Mouse (Mus musculus) retina, embryonic 14.5 days (tissue): ENCODE measurements around the gene Agpat2.

ENCODE experiments used
- DNase-seq: peaks from one replicate; pipeline ENCODE4 v3.0.0-alpha.2; 2015; ENCODE audit warnings: low spot score

Gene Agpat2

DNA sequence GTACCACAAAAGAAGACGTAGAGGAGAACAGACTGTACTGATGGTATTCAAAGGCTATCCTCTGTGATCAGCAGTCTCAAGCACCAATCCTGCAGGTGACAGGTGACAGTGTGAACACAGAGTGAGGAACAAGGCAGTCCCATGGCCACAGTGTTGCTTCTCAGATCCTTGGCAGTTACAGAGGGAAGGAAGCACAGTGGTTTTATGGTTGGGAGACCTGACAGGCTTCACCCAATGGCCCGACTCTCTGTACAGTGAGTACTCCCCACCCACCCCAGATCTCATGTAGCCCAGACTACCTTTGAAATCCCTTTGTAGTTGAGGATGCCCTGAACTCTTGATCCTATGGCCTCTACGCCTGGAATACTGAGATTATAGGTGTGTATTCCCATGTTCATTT lies 21.2 kb upstream of the Agpat2 start:
- no peak for DNase-seq

DNA sequence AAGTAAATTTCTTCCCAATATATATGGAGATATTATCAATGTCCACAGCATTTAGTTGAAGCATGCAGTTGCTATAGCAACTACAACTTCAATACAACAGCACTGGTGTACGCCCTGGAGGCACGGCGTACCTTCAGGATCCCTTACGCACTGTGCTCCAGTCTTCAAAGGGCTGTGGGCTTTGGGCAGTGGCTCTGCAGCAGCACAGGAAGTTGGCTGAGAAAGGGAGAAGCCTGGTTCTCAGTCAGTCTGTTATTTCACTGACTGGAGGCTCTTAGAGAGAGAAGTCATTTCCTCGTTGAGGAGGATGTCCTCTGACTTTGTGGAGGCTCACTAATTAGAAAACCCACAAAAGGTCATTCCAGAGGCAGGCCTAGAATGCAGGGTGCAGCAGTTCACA lies 18.8 kb upstream of the Agpat2 start:
- no peak for DNase-seq

DNA sequence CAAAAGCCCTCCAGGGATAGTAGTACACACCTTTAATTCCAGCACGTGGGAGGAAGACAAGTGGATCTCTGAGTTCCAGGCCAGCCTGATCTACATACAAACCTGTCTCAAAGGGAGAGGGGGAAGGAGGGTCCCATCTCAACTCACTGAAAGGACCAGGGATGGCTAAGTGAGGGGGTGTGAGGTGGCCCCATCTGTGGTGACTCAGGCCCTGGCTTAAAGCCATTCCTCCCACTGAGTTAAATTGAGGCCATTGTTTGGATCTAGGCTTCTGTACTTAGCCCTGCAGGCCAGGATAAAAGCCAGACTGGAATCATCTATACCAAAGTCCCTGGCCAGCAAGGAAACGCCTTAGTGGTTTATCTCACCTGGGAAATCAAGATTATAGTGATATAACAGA lies 17.0 kb upstream of the Agpat2 start:
- no peak for DNase-seq

DNA sequence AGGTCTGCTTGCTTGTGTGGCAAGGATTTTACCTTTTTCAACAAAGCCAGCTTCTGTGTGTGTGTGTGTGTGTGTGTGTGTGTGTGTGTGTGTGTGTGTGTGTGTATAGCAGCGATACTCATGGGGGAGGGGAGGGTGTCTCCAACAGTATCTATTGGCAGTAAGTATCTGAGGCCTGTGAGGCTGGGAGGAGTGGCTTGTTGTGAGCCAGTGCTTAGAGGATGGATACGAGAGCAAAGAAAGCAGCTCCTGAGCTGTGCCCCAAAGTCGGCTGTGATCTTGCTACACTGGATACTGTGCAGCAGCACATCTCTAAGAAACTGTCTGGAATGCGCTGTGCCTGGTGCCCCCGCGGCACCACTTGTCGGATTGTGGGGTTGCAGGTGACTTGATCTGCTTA lies 13.7 kb upstream of the Agpat2 start:
- DNase-seq, result no peak

DNA sequence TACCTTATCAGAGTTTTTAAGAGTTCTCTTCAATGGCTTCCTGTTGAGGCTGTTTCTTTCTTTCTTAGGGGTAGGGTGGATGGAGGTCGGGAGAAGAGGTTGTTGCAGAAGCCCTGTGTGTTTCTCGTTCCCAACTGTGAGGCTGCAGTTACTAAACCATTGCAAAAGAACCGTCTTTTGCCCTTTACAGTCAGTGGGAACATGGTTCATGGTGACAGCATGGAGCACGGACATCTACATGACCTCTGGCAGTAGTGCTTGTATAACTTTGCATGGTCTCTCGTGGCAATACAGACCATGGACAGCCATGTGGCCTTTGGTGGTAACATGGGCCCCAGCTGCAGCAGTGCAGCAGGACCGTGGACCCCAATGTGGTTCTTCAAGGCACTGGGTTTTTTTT lies 13.1 kb upstream of the Agpat2 start:
- no peak for DNase-seq

DNA sequence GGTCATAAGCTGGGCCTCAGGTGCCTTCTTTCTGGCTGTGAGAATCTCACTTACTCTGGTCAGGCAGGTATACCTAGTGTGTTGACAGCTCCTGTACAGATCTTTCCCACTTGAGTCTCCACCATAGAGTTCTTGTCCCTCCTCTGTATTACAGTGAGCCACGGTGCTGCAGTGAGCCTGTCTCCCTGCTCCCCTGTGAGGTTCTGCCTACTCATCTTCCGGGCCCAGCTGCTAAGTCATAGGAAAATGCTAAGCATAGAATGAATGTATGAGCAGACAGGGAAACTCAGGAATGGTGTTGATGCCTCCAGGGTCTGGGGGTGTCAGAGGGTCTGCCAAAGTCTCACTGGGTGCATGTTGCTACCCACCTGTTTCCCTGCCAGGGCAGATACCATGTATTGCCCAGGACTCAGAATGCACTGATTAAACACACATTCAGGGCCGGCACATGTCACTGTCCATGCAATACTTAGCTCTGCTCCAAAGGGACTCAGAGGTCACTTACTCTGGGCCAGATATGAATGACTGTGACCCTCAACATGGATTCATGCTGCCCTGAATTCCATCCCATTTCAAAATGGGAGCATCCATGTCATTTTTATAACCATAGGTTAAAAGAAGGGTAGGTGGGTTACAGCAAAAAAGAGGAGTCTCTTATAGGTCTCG lies 11.4 kb upstream of the Agpat2 start:
- DNase-seq, result no peak

DNA sequence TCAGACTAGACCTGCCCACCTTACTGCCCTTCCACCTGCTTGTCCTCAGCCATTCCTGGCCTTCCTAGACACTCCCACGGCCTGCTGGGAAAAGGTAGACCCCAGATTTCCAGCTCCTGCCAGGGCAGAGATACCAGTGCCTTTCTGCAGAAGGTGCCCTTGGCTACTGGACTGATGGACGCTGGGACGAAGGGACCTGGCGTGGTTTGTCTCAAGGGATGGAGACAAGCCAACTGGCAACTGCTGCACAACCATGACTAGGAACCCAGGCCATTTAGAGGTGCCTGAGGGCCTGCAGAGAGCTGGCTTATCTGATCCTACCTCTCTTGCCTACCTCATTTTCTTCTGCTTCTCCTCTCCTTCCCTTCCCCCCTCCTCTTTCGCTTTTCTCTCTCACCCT lies 10.7 kb upstream of the Agpat2 start:
- no peak for DNase-seq

DNA sequence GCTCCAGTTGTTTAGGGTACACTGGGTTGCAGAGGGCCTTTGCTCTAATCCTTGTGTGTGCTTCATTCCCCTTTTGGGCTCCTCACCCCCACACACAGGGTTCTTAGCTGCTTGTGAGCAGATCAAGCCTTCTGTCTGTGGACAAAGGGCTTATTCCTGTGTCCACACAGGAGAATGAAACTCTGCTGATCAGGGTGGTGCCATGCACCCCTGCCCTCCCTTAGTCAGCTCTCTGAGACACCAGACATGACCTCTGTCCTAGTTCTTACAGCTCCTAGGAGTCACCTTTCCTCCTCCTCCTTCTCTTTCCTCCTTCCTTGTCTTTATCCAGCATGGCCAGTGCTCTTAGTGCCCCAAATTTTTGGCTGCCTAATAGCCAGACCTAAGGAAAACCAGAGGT lies 7.7 kb upstream of the Agpat2 start:
- no peak for DNase-seq

DNA sequence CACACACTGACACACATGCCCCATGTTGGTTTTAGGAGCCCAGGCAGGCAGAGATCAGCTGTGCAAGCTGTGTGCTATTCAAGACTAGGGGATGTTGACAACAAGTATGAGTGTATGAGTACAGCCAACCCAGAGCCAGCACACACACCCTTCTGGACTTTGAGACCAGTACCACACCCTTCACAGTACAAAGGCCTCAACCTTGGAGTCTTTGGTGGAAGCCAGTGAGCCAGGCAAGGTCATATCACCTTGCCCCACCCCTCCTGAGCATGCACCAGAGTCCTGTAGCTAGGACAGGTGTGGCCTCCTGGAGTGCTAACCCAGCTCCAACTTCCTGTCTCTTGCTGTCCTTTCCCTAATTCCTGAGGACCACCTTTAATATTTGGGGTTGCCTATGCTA lies 6.8 kb upstream of the Agpat2 start:
- no peak for DNase-seq

DNA sequence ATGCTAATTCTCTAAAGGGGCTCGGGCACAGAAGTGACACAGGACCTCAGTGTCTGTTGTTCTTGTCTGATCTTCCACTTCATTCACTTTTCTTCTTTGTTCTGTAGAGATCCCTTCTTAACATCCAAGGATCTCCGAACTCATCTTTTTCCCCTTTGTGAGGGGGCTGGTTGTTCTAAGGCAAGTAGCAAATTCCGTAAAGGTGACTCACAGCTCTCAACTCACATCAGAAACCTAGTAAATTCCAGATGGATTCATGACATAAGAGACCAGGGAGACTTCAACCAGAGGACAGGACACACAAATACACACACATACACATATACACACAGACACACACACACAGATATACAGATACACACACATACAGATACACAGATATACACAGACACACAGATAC lies 6.3 kb upstream of the Agpat2 start:
- DNase-seq, result no peak

DNA sequence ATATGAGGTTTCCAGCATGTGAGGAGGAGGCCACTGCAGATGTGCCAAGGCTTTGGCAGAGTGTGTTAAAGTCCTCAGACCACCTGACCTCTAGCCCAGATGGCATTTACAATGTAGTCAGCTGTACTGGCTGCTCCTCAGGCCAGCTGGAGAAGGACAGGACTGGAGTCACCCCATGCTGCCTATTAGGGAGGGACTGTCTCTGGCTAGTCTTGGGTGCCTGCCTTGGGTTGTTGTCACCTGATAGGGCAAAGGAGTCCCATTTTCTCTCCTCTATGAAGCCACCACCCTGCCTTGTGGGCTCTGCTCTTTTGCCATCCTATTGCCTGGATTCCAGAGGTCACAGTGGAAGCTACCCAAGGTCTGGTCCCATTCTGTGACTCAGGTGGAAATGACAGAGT lies 5.0 kb upstream of the Agpat2 start:
- no peak for DNase-seq

DNA sequence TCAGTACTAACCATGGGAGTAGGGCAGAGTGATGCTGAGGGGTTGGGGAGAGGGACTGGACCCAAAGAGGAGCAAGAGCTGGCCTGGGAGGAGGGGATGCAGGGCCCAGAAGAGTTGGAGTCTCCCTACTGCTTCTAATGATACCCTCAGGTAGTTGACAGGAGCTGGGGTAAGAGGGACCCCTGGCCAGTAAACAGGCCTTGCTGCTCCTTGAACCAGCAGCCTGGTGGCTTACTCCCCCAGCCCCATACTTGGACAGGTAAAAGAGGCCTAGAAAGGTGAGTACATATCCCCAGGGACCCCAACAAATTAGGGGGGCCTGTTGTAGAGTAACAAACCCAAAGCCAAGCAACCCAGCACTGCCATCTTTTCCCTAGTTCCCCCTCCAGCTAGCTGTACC lies 4.6 kb upstream of the Agpat2 start:
- DNase-seq, result no peak

DNA sequence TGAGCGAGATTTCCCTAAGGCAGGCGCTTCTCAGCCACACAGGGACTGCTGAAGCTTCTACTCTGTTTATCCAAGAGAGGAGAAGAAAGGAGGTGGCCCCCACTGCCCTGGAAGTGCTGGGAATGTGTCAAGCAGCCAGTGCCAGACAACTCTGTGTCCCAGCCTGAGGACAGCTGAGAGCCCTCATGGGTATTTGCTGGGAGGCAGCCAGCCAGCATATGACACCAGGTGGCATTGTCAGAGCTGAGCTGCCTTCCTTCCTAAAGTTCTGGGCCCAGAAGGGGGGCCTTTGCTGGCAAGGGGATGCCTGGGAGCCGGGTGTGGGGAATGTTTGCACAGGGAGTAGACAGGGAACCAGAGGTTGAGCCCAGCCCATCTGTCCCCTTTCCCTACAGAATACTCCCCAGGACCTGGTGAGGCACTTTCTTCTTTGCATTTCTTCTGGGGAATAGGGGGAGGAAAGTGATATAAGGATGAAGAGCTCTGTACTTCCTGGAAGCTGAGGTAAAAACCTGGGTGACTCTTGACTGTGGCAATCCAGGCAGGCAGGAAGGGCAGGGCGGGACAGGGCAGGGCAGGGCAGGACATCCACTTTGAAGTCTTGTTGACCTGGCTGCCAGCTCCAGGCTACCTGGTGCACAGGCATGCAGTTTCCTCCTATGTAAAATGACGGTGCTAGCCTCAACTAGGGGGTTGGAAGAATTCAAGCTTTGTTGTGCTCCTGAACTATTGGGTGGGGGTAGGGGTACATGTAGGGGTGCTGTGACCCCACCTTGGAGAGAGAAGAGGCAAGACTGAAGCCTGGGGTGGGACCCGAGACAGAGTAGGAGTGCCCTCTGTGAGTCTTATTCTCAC lies 3.1 kb upstream of the Agpat2 start:
- no peak for DNase-seq

DNA sequence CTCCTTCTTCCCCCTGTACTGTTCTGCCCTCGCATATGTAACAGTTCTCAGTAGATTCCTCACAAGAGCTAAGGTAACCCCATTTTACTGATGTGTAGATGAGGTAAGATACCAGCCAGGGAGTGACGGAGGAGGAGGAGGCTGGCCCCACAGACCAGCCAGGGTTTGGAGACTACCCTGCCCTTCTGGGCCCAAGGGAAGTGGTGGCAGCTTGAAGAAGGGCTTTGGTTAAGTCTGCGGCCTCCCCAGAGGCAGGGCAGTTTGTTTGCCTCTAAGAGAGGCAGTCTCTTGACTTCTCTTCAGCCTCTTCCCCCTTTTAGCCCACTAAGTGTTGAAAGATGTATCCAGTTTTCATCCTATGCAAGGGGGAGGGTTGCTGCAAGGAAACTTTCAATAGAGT lies 2.4 kb upstream of the Agpat2 start:
- DNase-seq, result no peak

DNA sequence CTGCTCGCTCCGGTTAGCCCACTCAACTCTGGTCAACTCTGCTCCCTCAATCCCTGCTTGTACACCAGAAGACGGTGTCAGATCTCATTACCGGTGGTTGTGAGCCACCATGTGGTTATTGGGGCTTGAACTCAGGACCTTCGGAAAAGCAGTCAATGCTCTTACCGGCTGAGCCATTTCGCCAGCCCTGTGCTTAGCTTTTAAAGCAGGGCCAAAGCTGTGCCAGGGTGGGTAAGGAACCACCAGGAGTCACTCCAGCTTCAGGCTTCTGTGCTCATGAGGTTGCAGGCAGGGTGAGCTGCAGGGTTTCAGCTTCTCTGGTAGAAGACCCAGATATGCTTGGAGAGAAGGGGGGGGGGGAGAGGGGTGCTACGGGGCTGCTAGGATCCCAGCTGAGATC lies 1.1 kb upstream of the Agpat2 start:
- DNase-seq, result no peak

DNA sequence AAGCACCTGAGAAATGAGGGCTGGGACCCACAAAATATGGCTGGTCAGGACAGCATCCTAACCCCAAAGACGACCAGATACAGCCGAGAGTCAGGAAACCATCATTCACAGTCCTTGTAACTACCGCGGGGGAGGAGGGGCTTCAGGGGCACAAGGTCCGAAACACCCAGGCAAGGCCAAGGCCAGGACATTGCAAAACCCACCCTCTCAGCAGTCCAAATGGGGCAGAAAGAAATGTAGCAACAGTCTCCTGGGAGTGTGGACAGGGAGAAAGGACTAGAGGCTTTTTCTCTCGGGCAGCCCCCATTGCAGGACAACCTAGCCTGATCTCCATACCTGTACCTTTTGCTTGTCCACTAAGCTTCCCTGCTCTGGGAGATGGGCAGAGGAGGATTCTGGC lies 1.1 kb downstream of the Agpat2 start:
- DNase-seq, result no peak

DNA sequence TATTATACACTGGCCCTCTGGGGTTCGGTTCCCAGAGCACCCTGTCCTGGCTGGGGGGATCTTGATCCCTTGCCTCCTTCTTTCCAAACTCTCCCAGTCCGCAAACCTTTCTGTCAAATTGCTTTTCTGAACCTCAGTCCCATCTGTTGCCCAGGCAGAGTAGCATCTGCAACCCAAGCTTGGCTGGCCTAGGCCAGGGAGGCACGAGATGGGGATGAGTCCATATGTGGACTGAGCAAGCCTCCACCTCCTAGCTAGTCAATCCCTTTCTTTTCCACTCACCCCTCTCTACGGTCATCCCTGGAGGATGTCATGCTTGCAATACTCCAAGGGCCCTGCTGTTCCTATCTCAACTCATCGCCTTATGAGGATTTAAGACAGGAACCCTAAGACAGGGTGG lies 1.6 kb downstream of the Agpat2 start:
- no peak for DNase-seq

DNA sequence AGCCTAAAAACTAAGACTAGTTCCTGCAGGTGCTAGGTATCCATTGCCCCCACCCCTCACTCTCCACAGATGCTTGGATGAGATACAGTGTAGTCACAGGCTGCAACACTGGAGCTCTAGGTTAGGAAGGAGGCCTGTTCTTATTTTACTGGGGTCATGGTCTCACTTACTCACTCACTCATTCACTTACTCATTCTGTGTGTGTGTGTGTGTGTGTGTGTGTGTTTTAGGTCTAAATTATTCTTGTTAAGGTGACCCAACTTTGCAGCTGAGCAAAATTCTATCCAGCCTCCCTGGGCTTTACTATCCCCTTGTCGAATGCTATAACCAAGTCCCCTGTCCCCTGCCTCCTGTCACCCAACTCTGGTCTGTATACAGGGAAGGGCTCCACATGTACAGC lies 2.6 kb downstream of the Agpat2 start:
- DNase-seq, result no peak

DNA sequence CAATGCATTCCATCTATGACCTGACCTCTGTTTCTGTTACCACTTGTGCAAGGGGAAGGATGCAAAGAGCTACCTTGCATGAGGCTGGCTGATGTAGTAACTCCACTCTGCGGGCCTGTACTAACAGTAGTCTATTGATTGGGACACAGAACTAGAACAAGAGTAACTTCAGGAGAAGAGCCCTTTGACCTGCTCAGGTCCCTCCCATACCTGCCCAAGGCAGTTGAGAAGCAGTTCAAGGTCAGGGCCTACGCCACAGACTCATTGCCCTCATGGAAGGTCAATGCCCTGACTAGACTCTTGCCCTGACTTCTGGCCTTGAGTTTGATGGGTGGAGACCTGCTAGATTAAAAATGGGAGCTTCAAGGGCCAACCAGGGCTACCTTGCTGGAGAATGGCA lies 3.6 kb downstream of the Agpat2 start:
- DNase-seq, result no peak

DNA sequence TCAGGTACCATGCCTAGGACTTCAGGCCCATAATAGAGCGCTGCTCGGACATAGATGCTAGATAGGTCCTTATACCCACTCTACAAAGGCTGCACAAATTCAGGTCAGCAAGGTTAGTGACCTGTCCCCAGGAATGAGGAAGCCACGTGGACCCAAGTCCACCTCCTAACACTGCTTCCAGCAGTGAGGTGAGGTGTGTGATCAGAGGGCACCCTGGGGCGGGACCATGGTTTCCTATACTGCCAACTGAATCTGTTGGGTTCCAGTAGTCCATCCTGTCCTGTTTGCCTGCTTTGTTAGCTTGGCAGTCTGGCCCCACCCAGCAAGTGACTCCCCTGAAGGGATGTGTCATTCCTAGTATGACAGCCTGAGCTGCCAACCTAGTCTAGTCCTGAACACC lies 4.3 kb downstream of the Agpat2 start:
- DNase-seq, result no peak

DNA sequence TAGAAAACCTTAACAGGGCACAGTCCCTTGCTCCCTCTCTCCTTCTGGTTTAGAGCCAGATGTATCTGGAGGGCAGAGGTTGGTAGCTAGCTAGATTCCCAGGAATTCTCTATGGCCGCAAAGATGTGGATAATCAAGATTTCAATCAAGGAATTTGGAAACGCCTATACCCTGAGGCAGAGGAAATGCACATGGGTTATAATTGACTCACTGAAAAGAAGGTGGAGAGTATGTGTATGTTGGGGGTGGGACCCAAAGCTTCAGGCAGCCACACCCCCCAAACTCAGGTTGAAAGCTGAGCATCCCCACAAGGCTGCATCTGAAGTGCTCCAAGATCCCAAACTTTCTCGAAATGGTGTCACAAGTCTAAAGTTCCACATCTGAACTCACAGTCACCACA lies 5.8 kb downstream of the Agpat2 start:
- DNase-seq, result no peak

DNA sequence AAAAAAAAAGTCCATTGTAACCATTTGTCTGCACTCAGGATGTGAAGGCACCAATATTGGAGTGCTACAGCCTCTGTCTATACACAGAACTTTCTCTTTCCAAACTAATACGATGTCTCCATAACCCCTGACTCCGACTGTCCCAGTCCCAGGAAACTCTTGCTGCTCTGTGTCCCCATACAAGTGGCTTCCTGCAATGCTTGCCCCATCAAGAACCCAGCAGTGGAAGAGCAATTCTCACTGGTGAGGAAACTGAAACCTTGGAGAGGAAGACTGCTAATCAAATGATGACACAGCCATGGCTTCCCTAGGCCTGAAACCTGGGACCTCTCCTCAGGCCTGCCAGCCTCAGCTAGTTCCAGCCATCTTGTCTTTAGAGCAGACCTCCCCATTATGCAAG lies 6.4 kb downstream of the Agpat2 start:
- no peak for DNase-seq

DNA sequence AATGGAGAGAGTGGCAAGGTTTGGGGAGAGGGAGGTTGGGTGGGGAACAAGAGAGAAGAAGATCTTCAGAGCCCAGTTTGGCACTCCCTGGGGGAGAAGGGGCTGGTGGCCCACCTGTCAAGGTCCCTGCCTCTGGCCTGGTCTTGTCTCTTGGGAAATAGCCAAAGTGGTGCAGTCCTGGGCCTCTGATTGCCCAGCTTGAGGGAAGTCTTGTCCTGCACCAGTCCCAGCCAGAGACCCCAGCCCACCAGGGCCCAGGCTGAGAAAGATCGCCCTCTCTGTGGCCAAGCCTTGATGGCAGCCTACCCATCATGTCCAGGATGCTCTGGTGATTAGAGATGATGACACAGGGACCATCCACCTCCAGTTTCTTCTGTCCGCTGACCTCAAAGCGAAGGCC lies 7.3 kb downstream of the Agpat2 start:
- DNase-seq, result no peak
